Mouse (Mus musculus) brain, embryonic 14.5 days (tissue): ENCODE results near the gene Mrps36.

Experiments used
- CTCF ChIP-seq: fragments of 200-500 bp; IDR thresholded peaks from 2 replicates; pipeline ENCODE4 v1.5.1; 2012; ENCODE audit warnings: inconsistent platforms, mild to moderate bottlenecking, moderate library complexity, borderline replicate concordance; ENCODE audit not compliant: insufficient read depth, insufficient read length; ENCODE audit errors: extremely low read depth
- POLR2A ChIP-seq: fragments of 200-500 bp; IDR thresholded peaks from 2 replicates; pipeline ENCODE4 v1.6.1; 2012; ENCODE audit warnings: mild to moderate bottlenecking, inconsistent platforms, borderline replicate concordance; ENCODE audit not compliant: poor library complexity, insufficient read depth, insufficient read length, severe bottlenecking; ENCODE audit errors: extremely low read depth

- TF ChIP-seq POLR2A (no peak), CTCF (no peak)
These were observed 31.6 kb upstream of the Mrps36 start for GRCm38 (mm10) chr13:100776056-100776419.
